Mouse (Mus musculus): ENCODE measurements around the gene Eef1g. TPM values are rescaled to one million over a fixed set of nuclear protein-coding genes. Genes with fewer than 3 reads are reported as not detected.

Eef1g gene
- polyA plus RNA-seq, 1 experiment from 2014 or later: 153 TPM

DNA sequence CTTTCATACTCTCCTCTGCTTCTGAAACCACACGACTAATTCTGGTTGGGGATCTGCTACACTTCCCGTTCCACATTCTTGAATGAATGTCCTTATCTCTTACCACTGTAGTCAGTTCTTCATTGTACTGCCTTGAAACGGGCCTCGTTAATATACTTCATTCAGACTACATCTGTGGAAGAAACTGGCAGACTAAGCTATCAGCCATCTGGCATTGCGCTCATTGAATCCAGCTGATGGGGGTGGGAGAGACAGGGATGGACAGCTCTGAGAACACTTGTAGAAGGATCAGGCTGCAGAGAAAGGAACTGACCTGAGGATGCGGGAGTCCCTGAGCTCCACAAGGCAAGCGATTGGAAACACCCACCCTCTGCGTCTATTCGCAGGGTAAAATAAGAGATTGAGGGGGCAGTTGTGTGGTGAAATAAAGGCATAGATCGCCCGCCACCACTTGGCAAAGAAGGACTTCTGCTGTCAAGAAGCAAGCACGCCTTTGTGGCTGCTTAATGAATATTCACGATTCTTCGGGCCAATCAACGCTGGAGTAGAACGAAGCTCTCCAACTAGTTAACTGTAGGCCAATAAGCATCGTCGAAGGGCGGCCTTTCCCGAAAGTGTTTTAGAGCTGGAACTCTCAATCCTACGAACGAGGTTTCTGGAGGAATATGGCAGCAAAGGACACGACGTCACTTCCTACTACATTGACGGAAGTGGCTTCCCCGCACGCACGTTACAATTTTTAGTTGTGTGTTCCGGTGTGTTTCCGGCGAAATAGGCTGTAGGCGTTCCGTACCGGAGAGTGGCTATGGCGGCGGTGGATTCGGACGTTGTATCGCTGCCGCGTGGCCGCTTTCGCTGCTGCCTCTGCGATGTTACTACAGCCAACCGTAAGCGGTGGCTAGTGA lies 13.5 kb upstream of the Eef1g start, which contains the start of gene Tut1:
TSS of gene Tut1 (plus strand) at position 713 of the 905 bp plus-strand sequence.
- Histone ChIP-seq H3K36me3 (ENCODE audit: insufficient read depth, low read length) (peaks cover 12% of the 10 kb centered on the region; the same call in 1 of the 2 replicates), H3K9me3 (ENCODE audit: low read length) (no peaks in the 10 kb centered on the region), H3K4me3 (ENCODE audit: low read depth, low read length) (peak within 1 kb of the TSS; percentile 64), H3K4me1 (ENCODE audit: insufficient read depth, low read depth, low read length) (peaks cover 5% of the 10 kb centered on the region; the same call in 1 of the 2 replicates), H3K27ac (ENCODE audit: low read length) (peak within 1 kb of the TSS; percentile 70), H3K27me3 (replicated peaks; ENCODE audit: insufficient read depth, low read length) (no peaks in the 10 kb centered on the region), H3K4me2 (replicated peaks; ENCODE audit: low read depth, low read length) (peak within 1 kb of the TSS; percentile 82), H3K9ac (replicated peaks; ENCODE audit: low read depth) (peak within 1 kb of the TSS; percentile 58)
- TF ChIP-seq CTCF (IDR thresholded peaks at IDR 0.05) (peak; percentile 32), EP300 (IDR thresholded peaks at IDR 0.05) (peak; percentile 82; the same call in 1 of the 2 replicates)
- peak; percentile 98 for ATAC-seq
- DNase-seq (ENCODE audit: low spot score): peak; percentile 99
- 3% methylated on average over 46 of the region's 46 CpGs for WGBS

DNA sequence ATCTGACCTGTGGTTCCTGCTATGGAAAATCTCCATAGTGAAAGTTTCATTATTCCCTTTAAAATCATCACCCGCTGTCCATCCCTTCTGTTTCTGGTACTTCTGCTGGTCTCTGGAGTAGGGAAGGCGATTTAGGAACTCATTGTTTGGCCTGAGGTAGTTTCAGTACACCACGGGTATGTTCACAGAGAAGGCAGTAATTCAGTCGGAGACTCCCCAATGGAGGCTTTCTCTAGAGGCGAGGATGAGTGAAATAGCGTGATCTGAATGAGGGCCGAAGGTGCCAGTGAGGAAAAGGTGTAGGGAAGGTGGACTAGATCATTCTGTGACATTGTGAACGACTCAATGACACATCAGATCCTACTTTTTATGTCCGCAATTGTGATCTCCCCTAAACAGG lies 12.7 kb upstream of the Eef1g start:
- Histone ChIP-seq H3K4me2 (replicated peaks; ENCODE audit: low read depth, low read length) (peak overlapping the region; percentile 82), H3K36me3 (ENCODE audit: insufficient read depth, low read length) (peaks cover 9% of the 10 kb centered on the region; the same call in 1 of the 2 replicates), H3K4me1 (ENCODE audit: insufficient read depth, low read depth, low read length) (peaks cover 5% of the 10 kb centered on the region; the same call in 1 of the 2 replicates), H3K9ac (replicated peaks; ENCODE audit: low read depth) (peak overlapping the region; percentile 58), H3K27ac (ENCODE audit: low read length) (peak overlapping the region; percentile 70), H3K27me3 (replicated peaks; ENCODE audit: insufficient read depth, low read length) (no peaks in the 10 kb centered on the region), H3K4me3 (ENCODE audit: low read depth, low read length) (peak overlapping the region; percentile 64), H3K9me3 (ENCODE audit: low read length) (no peaks in the 10 kb centered on the region)
- DNase-seq (ENCODE audit: low spot score) (no peak), ATAC-seq (no peak)
- WGBS: 5% methylated on average over 9 of the region's 9 CpGs
- no peak for TF ChIP-seq EP300 (IDR thresholded peaks at IDR 0.05)
- no peak for TF ChIP-seq CTCF (IDR thresholded peaks at IDR 0.05)

DNA sequence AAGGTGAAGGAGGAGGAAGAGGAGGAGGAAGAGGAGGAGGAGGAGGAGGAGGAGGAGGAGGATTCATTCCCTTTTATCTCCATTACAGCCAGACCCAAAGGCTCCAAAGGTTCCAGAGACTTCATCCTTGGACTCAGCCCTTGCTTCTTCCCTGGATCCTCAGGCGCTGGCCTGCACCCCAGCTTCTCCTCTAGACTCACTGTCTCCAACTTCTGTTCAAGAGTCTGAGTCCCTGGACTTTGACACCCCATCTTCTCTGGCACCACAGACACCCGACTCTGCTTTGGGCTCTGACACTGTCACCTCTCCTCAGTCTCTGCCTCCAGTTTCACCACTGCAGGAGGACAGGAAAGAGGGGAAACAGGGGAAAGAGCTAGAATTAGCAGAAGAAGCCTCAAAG lies 4.6 kb upstream of the Eef1g start:
- 79% methylated on average over 2 of the region's 2 CpGs for WGBS

DNA sequence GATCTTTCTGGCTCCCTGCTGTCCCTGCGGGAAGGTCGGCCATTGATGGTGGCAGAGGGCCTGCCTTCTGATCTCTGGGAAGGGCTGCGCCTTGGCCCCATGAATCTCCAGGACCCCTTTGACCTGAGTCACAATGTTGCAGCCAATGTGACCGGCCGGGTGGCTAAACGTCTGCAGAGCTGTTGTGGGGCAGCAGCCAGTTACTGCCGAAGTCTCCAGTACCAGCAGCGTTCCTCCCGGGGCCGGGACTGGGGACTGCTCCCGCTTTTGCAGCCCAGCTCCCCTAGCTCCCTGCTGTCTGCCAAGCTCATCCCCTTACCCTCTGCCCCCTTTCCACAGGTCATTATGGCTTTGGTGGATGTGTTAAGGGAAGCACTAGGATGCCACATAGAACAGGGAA lies 1.8 kb upstream of the Eef1g start:
- 0 out of 2 replicates have a peak overlapping the region, but pooled peaks have one; percentile 81 for H3K9ac ChIP-seq (replicated peaks; ENCODE audit: low read depth)
- H3K36me3 ChIP-seq (ENCODE audit: insufficient read depth, low read length): peaks cover 27% of the 10 kb centered on the region
- no peak for TF ChIP-seq CTCF (IDR thresholded peaks at IDR 0.05)
- TF ChIP-seq EP300 (IDR thresholded peaks at IDR 0.05): no peak
- H3K27ac ChIP-seq (ENCODE audit: low read length): peak overlapping the region; percentile 98
- no peak for DNase-seq (ENCODE audit: low spot score)
- H3K27me3 ChIP-seq (replicated peaks; ENCODE audit: insufficient read depth, low read length): no peaks in the 10 kb centered on the region
- 0 out of 2 replicates have a peak, but pooled peaks cover 4% of the 10 kb centered on the region for H3K4me1 ChIP-seq (ENCODE audit: insufficient read depth, low read depth, low read length)
- H3K9me3 ChIP-seq (ENCODE audit: low read length): no peaks in the 10 kb centered on the region
- 90% methylated on average over 11 of the region's 11 CpGs for whole genome bisulfite sequencing
- no peak overlapping the region for H3K4me2 ChIP-seq (replicated peaks; ENCODE audit: low read depth, low read length)
- no peak overlapping the region for H3K4me3 ChIP-seq (ENCODE audit: low read depth, low read length)
- no peak for ATAC-seq

More for the DNA sequence above, 4.6 kb upstream of the Eef1g start:
- Histone ChIP-seq H3K9ac (replicated peaks; ENCODE audit: low read depth) (no peak overlapping the region), H3K27me3 (replicated peaks; ENCODE audit: insufficient read depth, low read length) (no peaks in the 10 kb centered on the region), H3K4me2 (replicated peaks; ENCODE audit: low read depth, low read length) (no peak overlapping the region), H3K27ac (ENCODE audit: low read length) (no peak overlapping the region), H3K9me3 (ENCODE audit: low read length) (no peaks in the 10 kb centered on the region), H3K4me3 (ENCODE audit: low read depth, low read length) (no peak overlapping the region), H3K4me1 (ENCODE audit: insufficient read depth, low read depth, low read length) (0 out of 2 replicates have a peak, but pooled peaks cover 4% of the 10 kb centered on the region), H3K36me3 (ENCODE audit: insufficient read depth, low read length) (peaks cover 32% of the 10 kb centered on the region)
- DNase-seq (ENCODE audit: low spot score) (no peak), ATAC-seq (no peak)
- TF ChIP-seq EP300 (IDR thresholded peaks at IDR 0.05): no peak
- no peak for TF ChIP-seq CTCF (IDR thresholded peaks at IDR 0.05)

DNA sequence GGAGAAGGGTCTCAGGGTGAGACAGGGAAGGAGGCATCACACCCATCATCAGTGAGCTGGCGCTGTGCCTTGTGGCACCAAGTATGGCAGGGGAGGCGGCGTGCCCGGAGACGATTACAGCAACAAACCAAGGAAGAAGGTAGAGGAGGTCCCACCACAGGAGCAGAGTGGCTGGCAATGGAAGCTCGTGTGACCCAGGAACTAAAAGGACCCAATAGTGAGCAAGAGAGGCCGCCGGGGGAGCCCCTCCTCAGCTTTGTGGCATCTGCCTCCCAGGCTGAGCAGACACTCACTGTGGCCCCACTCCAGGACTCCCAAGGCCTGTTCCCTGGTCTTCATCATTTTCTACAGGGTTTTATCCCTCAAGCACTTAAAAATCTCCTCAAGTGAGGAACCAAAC lies 1.1 kb upstream of the Eef1g start:
- Histone ChIP-seq H3K27ac (ENCODE audit: low read length) (peak overlapping the region; percentile 98), H3K4me3 (ENCODE audit: low read depth, low read length) (peak overlapping the region; percentile 64; the same call in 1 of the 2 replicates), H3K9me3 (ENCODE audit: low read length) (no peaks in the 10 kb centered on the region), H3K4me2 (replicated peaks; ENCODE audit: low read depth, low read length) (peak overlapping the region; percentile 58), H3K4me1 (ENCODE audit: insufficient read depth, low read depth, low read length) (0 out of 2 replicates have a peak, but pooled peaks cover 4% of the 10 kb centered on the region), H3K27me3 (replicated peaks; ENCODE audit: insufficient read depth, low read length) (no peaks in the 10 kb centered on the region), H3K36me3 (ENCODE audit: insufficient read depth, low read length) (peaks cover 26% of the 10 kb centered on the region), H3K9ac (replicated peaks; ENCODE audit: low read depth) (peak overlapping the region; percentile 81; the same call in 1 of the 2 replicates)
- TF ChIP-seq CTCF (IDR thresholded peaks at IDR 0.05): no peak
- TF ChIP-seq EP300 (IDR thresholded peaks at IDR 0.05): no peak
- no peak for ATAC-seq
- WGBS: 53% methylated on average over 8 of the region's 8 CpGs
- peak; percentile 48 for DNase-seq (ENCODE audit: low spot score)

DNA sequence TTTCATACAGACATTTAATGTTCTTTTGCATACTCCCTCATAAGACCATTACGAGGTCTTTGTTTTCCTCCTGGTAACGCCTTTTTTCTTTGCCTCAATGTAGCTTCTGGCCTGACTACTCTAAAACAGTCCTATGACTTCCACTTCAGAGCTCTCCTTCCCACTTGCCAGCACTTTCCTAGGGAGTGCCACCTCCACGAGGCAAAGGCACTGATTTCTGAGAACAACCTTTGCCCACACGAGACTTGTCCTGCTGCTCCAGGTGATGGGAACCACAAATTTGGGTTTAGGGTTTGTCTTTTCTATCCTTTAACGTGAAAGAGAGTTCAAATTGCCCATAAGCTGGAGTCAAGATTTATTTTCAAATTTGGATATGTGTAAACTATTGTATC lies 647 bp upstream of the Eef1g start:
- no peak for TF ChIP-seq EP300 (IDR thresholded peaks at IDR 0.05)
- no peak for TF ChIP-seq CTCF (IDR thresholded peaks at IDR 0.05)
- peak overlapping the region; percentile 64 for H3K4me3 ChIP-seq (ENCODE audit: low read depth, low read length)
- H3K4me1 ChIP-seq (ENCODE audit: insufficient read depth, low read depth, low read length): 0 out of 2 replicates have a peak, but pooled peaks cover 4% of the 10 kb centered on the region
- 13% methylated on average over 5 of the region's 5 CpGs for WGBS
- peak; percentile 83 for DNase-seq (ENCODE audit: low spot score)
- peak; percentile 41 for ATAC-seq
- no peaks in the 10 kb centered on the region for H3K27me3 ChIP-seq (replicated peaks; ENCODE audit: insufficient read depth, low read length)
- H3K4me2 ChIP-seq (replicated peaks; ENCODE audit: low read depth, low read length): peak overlapping the region; percentile 58
- H3K9ac ChIP-seq (replicated peaks; ENCODE audit: low read depth): peak overlapping the region; percentile 81
- no peaks in the 10 kb centered on the region for H3K9me3 ChIP-seq (ENCODE audit: low read length)
- peak overlapping the region; percentile 98 for H3K27ac ChIP-seq (ENCODE audit: low read length)
- H3K36me3 ChIP-seq (ENCODE audit: insufficient read depth, low read length): peaks cover 31% of the 10 kb centered on the region

Measured in lung, postnatal 0 days (tissue).